Mouse (Mus musculus) brain, embryonic 14.5 days (tissue): ENCODE measurements around the gene Nme7.

Source experiments
- CTCF ChIP-seq: fragments of 200-500 bp; IDR thresholded peaks from 2 replicates; pipeline ENCODE4 v1.5.1; 2012; ENCODE audit warnings: inconsistent platforms, mild to moderate bottlenecking, moderate library complexity, borderline replicate concordance; ENCODE audit not compliant: insufficient read depth, insufficient read length; ENCODE audit errors: extremely low read depth
- POLR2A ChIP-seq: fragments of 200-500 bp; IDR thresholded peaks from 2 replicates; pipeline ENCODE4 v1.6.1; 2012; ENCODE audit warnings: mild to moderate bottlenecking, inconsistent platforms, borderline replicate concordance; ENCODE audit not compliant: poor library complexity, insufficient read depth, insufficient read length, severe bottlenecking; ENCODE audit errors: extremely low read depth

GRCm38 (mm10) chr1:164315266-164315665 lies 11.3 kb downstream of the Nme7 start:
- peak; percentile 66; the same call in 1 of the 2 replicates for TF ChIP-seq CTCF
- no peak for TF ChIP-seq POLR2A
